Mouse (Mus musculus) small intestine, adult 2 months (tissue): ENCODE results near the gene 1700016D06Rik. TPM values are rescaled to one million over a fixed set of nuclear protein-coding genes. Genes with fewer than 3 reads are reported as not detected.
A peak's percentile ranks its signal among the peaks of the same experiment; 100 is the strongest.

Experiments used
- H3K27ac ChIP-seq: fragments of 200-500 bp; 2 replicates; pipeline ENCODE4 v1.5.1; 2012; ENCODE audit warnings: low read depth, low read length, control low read depth, inconsistent platforms; ENCODE audit not compliant: insufficient read depth
- H3K27me3 ChIP-seq: fragments of 200-500 bp; 2 replicates; pipeline ENCODE4 v1.6.1; 2012; ENCODE audit warnings: mild to moderate bottlenecking, moderate library complexity, low read length, inconsistent platforms; ENCODE audit not compliant: control insufficient read depth, insufficient read depth
- H3K36me3 ChIP-seq: fragments of 200-500 bp; 2 replicates; pipeline ENCODE4 v1.6.1; 2012; ENCODE audit warnings: mild to moderate bottlenecking, low read length, control low read depth, inconsistent platforms; ENCODE audit not compliant: control insufficient read depth, insufficient read depth
- H3K4me1 ChIP-seq: fragments of 200-500 bp; 2 replicates; pipeline ENCODE4 v1.6.1; 2012; ENCODE audit warnings: low read length, inconsistent platforms, mixed read lengths; ENCODE audit not compliant: control insufficient read depth, insufficient read depth, insufficient read length
- H3K4me3 ChIP-seq: fragments of 200-500 bp; 2 replicates; pipeline ENCODE4 v1.5.1; 2012; ENCODE audit warnings: low read depth, mild to moderate bottlenecking, control low read depth, inconsistent platforms, low read length, moderate library complexity
- CTCF ChIP-seq: fragments of 200-500 bp; IDR thresholded peaks from 2 replicates; pipeline ENCODE4 v1.5.1; 2012; ENCODE audit warnings: low read depth, mild to moderate bottlenecking, control low read depth, inconsistent platforms, low read length, moderate library complexity, mixed read lengths; ENCODE audit not compliant: insufficient replicate concordance, insufficient read length; ENCODE audit errors: extremely low read depth
- POLR2A ChIP-seq: fragments of 200-500 bp; IDR thresholded peaks from 2 replicates; pipeline ENCODE4 v1.6.1; 2012; ENCODE audit warnings: low read depth, mild to moderate bottlenecking, control low read depth, inconsistent platforms, low read length, moderate library complexity
- WGBS: fragments of 180-500 bp; shearing (Covaris S2); methylation state at CpG from one replicate; pipeline ENCODE4 v1.1.7; 2018; 5-methylcytosine and 5-hydroxymethylcytosine counted together
- polyA plus RNA-seq: library from polyadenylated mRNA; depleted of rRNA; stranded (reverse); fragments of >200 nt; gene quantifications from 2 replicates; pipeline ENCODE4 v1.2.3, GENCODE M21; 2012

1700016D06Rik gene
- polyA plus RNA-seq, 1 experiment: not detected

- TF ChIP-seq POLR2A (no peak), CTCF (no peak)
- Histone ChIP-seq H3K27me3 (no peaks in the 10 kb centered on the region), H3K36me3 (peaks cover 10% of the 10 kb centered on the region; the same call in 1 of the 2 replicates), H3K4me3 (peak overlapping the region; percentile 82), H3K4me1 (peaks cover 4% of the 10 kb centered on the region), H3K27ac (peak overlapping the region; percentile 88)
- WGBS: under 1% methylated on average over 69 of the region's 70 CpGs
Observed at GRCm38 (mm10) chr8:11635012-11635577, 65.8 kb downstream of the 1700016D06Rik start.

- Histone ChIP-seq H3K36me3 (peaks cover 13% of the 10 kb centered on the region; the same call in 1 of the 2 replicates), H3K27me3 (no peaks in the 10 kb centered on the region), H3K27ac (peak overlapping the region; percentile 88), H3K4me1 (peaks cover 4% of the 10 kb centered on the region), H3K4me3 (peak overlapping the region; percentile 82)
- TF ChIP-seq POLR2A: no peak
- TF ChIP-seq CTCF: no peak
- WGBS: 1% methylated on average over 39 of the region's 39 CpGs
Observed at GRCm38 (mm10) chr8:11634331-11635011, 66.4 kb downstream of the 1700016D06Rik start.

GRCm38 (mm10) chr8:11633414-11633813 lies 67.4 kb downstream of the 1700016D06Rik start:
- WGBS: 18% methylated on average over 7 of the region's 7 CpGs
- Histone ChIP-seq H3K36me3 (peaks cover 17% of the 10 kb centered on the region), H3K4me3 (peak overlapping the region; percentile 38), H3K4me1 (peaks cover 4% of the 10 kb centered on the region), H3K27ac (peak overlapping the region; percentile 73), H3K27me3 (no peaks in the 10 kb centered on the region)
- no peak for TF ChIP-seq CTCF
- no peak for TF ChIP-seq POLR2A

- peaks cover 23% of the 10 kb centered on the region for H3K36me3 ChIP-seq
- H3K27ac ChIP-seq: peak overlapping the region; percentile 73; the same call in 1 of the 2 replicates
- TF ChIP-seq CTCF (no peak), POLR2A (no peak)
- no peak overlapping the region for H3K4me3 ChIP-seq
- WGBS: 5% methylated on average over 2 of the region's 2 CpGs
- H3K27me3 ChIP-seq: no peaks in the 10 kb centered on the region
- H3K4me1 ChIP-seq: peaks cover 4% of the 10 kb centered on the region
Observed at GRCm38 (mm10) chr8:11632406-11632805, 68.5 kb downstream of the 1700016D06Rik start.

- Histone ChIP-seq H3K27ac (no peak overlapping the region), H3K36me3 (peaks cover 40% of the 10 kb centered on the region), H3K4me1 (peaks cover 2% of the 10 kb centered on the region; the same call in 1 of the 2 replicates), H3K4me3 (no peak overlapping the region), H3K27me3 (no peaks in the 10 kb centered on the region)
- 80% methylated on average over 5 of the region's 5 CpGs for WGBS
- TF ChIP-seq POLR2A (no peak), CTCF (no peak)
Observed at GRCm38 (mm10) chr8:11629206-11629605, 71.7 kb downstream of the 1700016D06Rik start.

GRCm38 (mm10) chr8:11628506-11629132 lies 72.2 kb downstream of the 1700016D06Rik start:
- Histone ChIP-seq H3K36me3 (peaks cover 40% of the 10 kb centered on the region), H3K4me3 (no peak overlapping the region), H3K4me1 (peaks cover 2% of the 10 kb centered on the region; the same call in 1 of the 2 replicates), H3K27me3 (no peaks in the 10 kb centered on the region), H3K27ac (no peak overlapping the region)
- TF ChIP-seq POLR2A (no peak), CTCF (no peak)
- WGBS: 84% methylated on average over 7 of the region's 7 CpGs

GRCm38 (mm10) chr8:11627717-11628116 lies 73.1 kb downstream of the 1700016D06Rik start:
- H3K27ac ChIP-seq: no peak overlapping the region
- no peak for TF ChIP-seq CTCF
- no peak for TF ChIP-seq POLR2A
- H3K36me3 ChIP-seq: peaks cover 40% of the 10 kb centered on the region
- no peaks in the 10 kb centered on the region for H3K27me3 ChIP-seq
- H3K4me3 ChIP-seq: no peak overlapping the region
- peaks cover under 1% of the 10 kb centered on the region; the same call in 1 of the 2 replicates for H3K4me1 ChIP-seq
- WGBS: 75% methylated on average over 9 of the region's 9 CpGs
